Mouse (Mus musculus) intestine, embryonic 16.5 days (tissue): ENCODE measurements around the gene Gm14326. TPM values are rescaled to one million over a fixed set of nuclear protein-coding genes. Genes with fewer than 3 reads are reported as not detected.

Source experiments
- polyA plus RNA-seq: library from polyadenylated mRNA; unstranded; fragments of >200 nt; fragmentation: Nextera tagmentation; extraction: Ambion mirVana; gene quantifications from 2 replicates; pipeline ENCODE4 v1.2.1, GENCODE M21; 2015

Gm14326 gene
- polyA plus RNA-seq, 1 experiment from 2014 or later, result 12.9 TPM

Other genes starting within 250 kb of the Gm14326 start
- 3.1 and 6.0 TPM in 2 replicates for gene Gm14322, start 198.0 kb downstream of the Gm14326 start, polyA plus RNA-seq
- gene Gm14325, start 117.0 kb downstream of the Gm14326 start, polyA plus RNA-seq, result 27.8 and 29.2 TPM in 2 replicates
- gene Gm14327, start 60.2 kb downstream of the Gm14326 start, polyA plus RNA-seq, result 3.3 and 4.8 TPM in 2 replicates
- gene Zfp972, start 31.7 kb downstream of the Gm14326 start, polyA plus RNA-seq, result 1.1 and 1.2 TPM in 2 replicates
- gene Zfp971, start 66.0 kb upstream of the Gm14326 start, polyA plus RNA-seq, result 11.3 and 13.3 TPM in 2 replicates
- 15.1 and 16.2 TPM in 2 replicates for gene Zfp931, start 121.2 kb upstream of the Gm14326 start, polyA plus RNA-seq
- 1.3 and 2.2 TPM in 2 replicates for gene Phactr3, start 161.7 kb upstream of the Gm14326 start, polyA plus RNA-seq